8 mouse cellular contexts compared by ENCODE assay signal in the genomic region with DNA sequence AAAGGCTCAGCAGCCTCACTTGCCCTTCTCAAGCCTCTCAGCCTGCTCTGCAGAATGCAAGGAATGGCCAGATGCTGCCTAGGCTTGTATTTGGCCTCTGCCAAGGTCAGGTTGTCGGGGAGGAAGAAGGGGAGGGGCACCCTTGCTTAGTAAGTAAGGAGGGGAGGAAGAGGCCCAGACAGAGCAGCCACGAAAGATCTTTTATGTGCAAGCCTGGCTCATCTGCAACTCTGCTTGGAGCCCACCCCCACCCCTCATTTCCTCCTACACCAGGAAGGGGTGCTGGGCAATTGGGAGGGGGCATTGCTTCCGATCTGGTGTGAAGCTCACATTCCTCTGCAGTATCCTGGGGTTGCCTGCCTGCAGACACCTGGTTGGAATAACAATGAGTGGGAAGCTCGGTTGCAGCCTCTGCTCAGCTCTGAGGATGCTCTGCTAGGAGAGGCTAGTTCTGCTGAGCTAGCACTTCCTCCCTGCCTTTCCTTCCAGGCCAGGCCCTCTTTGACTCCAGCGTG.
A peak's percentile ranks its signal among the peaks of the same experiment; 100 is the strongest.
DNase-seq lines count a peak whose midpoint lies in the region; ATAC-seq lines count a peak whose summit lies in the region.

No protein-coding gene starts in this region.

- H3K9ac ChIP-seq in limb, embryonic 11.5 days (ENCODE audit: low read length): no peak overlapping the region
- no peak overlapping the region for H3K9ac ChIP-seq in stomach, embryonic 15.5 days

- no peak overlapping the region for H3K4me2 ChIP-seq in limb, embryonic 11.5 days (ENCODE audit: low read depth, severe bottlenecking)
- no peak overlapping the region for H3K4me2 ChIP-seq in stomach, embryonic 15.5 days

- peak; percentile 62; the same call in 1 of the 2 replicates for ATAC-seq in limb, embryonic 11.5 days (ENCODE audit: insufficient number of reproducible peaks, low FRiP score, low TSS enrichment, low read depth)
- ATAC-seq in stomach, embryonic 15.5 days (ENCODE audit: insufficient read depth, low FRiP score, low read depth): no peak

- H3K4me1 ChIP-seq in heart, embryonic 10.5 days: peaks cover 18% of the 10 kb centered on the region
- H3K4me1 ChIP-seq in forebrain, embryonic 10.5 days: peaks cover 18% of the 10 kb centered on the region
- no peaks in the 10 kb centered on the region for H3K4me1 ChIP-seq in limb, embryonic 11.5 days (ENCODE audit: control insufficient read depth, insufficient read depth, low read length)
- peaks cover 7% of the 10 kb centered on the region; the same call in 1 of the 2 replicates for H3K4me1 ChIP-seq in stomach, embryonic 15.5 days

- no peak for DNase-seq in heart, embryonic 10.5 days (ENCODE audit: low spot score)
- no peak for DNase-seq in heart, adult 18-20 months
- peak; percentile 6 to 20 for DNase-seq in CD8-positive naive resting alpha-beta T cell, adult 2 months (ENCODE audit: low read depth in 2 of 2, low spot score in 2 of 2)
- DNase-seq in forebrain, embryonic 10.5 days (ENCODE audit: extremely low spot score, low spot score): no peak
- DNase-seq in limb, embryonic 11.5 days (ENCODE audit: low spot score): peak; percentile 52
- DNase-seq in gastrocnemius, postnatal 10 days: no peak
- no peak for DNase-seq in c-Kit-positive CD71-positive TER-119-positive erythroid progenitor cells, embryonic 14.5 days (ENCODE audit: low spot score)

- H3K27me3 ChIP-seq in heart, embryonic 10.5 days (ENCODE audit: insufficient read depth, poor library complexity, severe bottlenecking): no peaks in the 10 kb centered on the region
- H3K27me3 ChIP-seq in forebrain, embryonic 10.5 days (ENCODE audit: poor library complexity, severe bottlenecking): no peaks in the 10 kb centered on the region
- no peaks in the 10 kb centered on the region for H3K27me3 ChIP-seq in limb, embryonic 11.5 days (ENCODE audit: control insufficient read depth, insufficient read depth, low read length)
- H3K27me3 ChIP-seq in stomach, embryonic 15.5 days (replicated peaks): no peaks in the 10 kb centered on the region

- H3K4me3 ChIP-seq in heart, embryonic 10.5 days: no peak overlapping the region
- H3K4me3 ChIP-seq in forebrain, embryonic 10.5 days: no peak overlapping the region
- H3K4me3 ChIP-seq in limb, embryonic 11.5 days (ENCODE audit: low read depth, low read length): no peak overlapping the region
- H3K4me3 ChIP-seq in stomach, embryonic 15.5 days (replicated peaks): no peak overlapping the region

- H3K27ac ChIP-seq in heart, embryonic 10.5 days: peak overlapping the region; percentile 60
- 0 out of 2 replicates have a peak overlapping the region, but pooled peaks have one; percentile 25 for H3K27ac ChIP-seq in forebrain, embryonic 10.5 days
- H3K27ac ChIP-seq in limb, embryonic 11.5 days (replicated peaks; ENCODE audit: low read depth, low read length): no peak overlapping the region
- H3K27ac ChIP-seq in stomach, embryonic 15.5 days: 0 out of 2 replicates have a peak overlapping the region, but pooled peaks have one; percentile 6

- 8% methylated on average over 5 of the region's 5 CpGs for WGBS in heart, embryonic 10.5 days
- WGBS in forebrain, embryonic 10.5 days: 6% methylated on average over 5 of the region's 5 CpGs
- WGBS in limb, embryonic 11.5 days: 4% methylated on average over 5 of the region's 5 CpGs
- 16% methylated on average over 5 of the region's 5 CpGs for whole genome bisulfite sequencing in stomach, embryonic 15.5 days

- no peaks in the 10 kb centered on the region for H3K36me3 ChIP-seq in heart, embryonic 10.5 days
- H3K36me3 ChIP-seq in forebrain, embryonic 10.5 days (replicated peaks): no peaks in the 10 kb centered on the region
- H3K36me3 ChIP-seq in limb, embryonic 11.5 days (ENCODE audit: control insufficient read depth, insufficient read depth, low read length): no peaks in the 10 kb centered on the region
- H3K36me3 ChIP-seq in stomach, embryonic 15.5 days: no peaks in the 10 kb centered on the region

- no peaks in the 10 kb centered on the region for H3K9me3 ChIP-seq in heart, embryonic 10.5 days
- no peaks in the 10 kb centered on the region for H3K9me3 ChIP-seq in forebrain, embryonic 10.5 days
- H3K9me3 ChIP-seq in limb, embryonic 11.5 days (ENCODE audit: control insufficient read depth, low read length): no peaks in the 10 kb centered on the region
- no peaks in the 10 kb centered on the region for H3K9me3 ChIP-seq in stomach, embryonic 15.5 days

Comparison
In these comparisons a context has a peak if more than half of its experiments do, and no peak if none do; other contexts are left out.
1. DNase-seq: peak in CD8-positive naive resting alpha-beta T cell, adult 2 months (2 of 2) and limb, embryonic 11.5 days (single experiment); none in heart, embryonic 10.5 days (single experiment), heart, adult 18-20 months (0 of 2), forebrain, embryonic 10.5 days (single experiment), gastrocnemius, postnatal 10 days (single experiment) and c-Kit-positive CD71-positive TER-119-positive erythroid progenitor cells, embryonic 14.5 days (single experiment).